Mouse (Mus musculus) cortical plate, adult 2 months (tissue): ENCODE results near the gene Gm8369. TPM values are rescaled to one million over a fixed set of nuclear protein-coding genes. Genes with fewer than 3 reads are reported as not detected.
"Not testable (repeated sequence)": the region's sequence is repeated elsewhere in the genome, so short reads cannot be mapped to it uniquely, and the experiment has no call there.

ENCODE experiments used
- H3K27ac ChIP-seq: fragments of 200-500 bp; 2 replicates; pipeline ENCODE4 v1.5.1; 2012; ENCODE audit warnings: low read length, control low read depth, inconsistent platforms; ENCODE audit not compliant: insufficient read depth
- H3K4me1 ChIP-seq: fragments of 200-500 bp; 2 replicates; pipeline ENCODE4 v1.6.1; 2011; ENCODE audit warnings: low read length; ENCODE audit not compliant: control insufficient read depth, insufficient read depth
- H3K4me3 ChIP-seq: fragments of 200-500 bp; 2 replicates; pipeline ENCODE4 v1.5.1; 2011; ENCODE audit warnings: mild to moderate bottlenecking, low read length, control low read depth; ENCODE audit not compliant: insufficient read depth
- CTCF ChIP-seq: fragments of 200-500 bp; IDR thresholded peaks from 2 replicates; pipeline ENCODE4 v1.5.1; 2011; ENCODE audit warnings: mild to moderate bottlenecking, control low read depth, low read length; ENCODE audit not compliant: insufficient read depth; ENCODE audit errors: extremely low read depth
- POLR2A ChIP-seq: fragments of 200-500 bp; IDR thresholded peaks from 2 replicates; pipeline ENCODE4 v1.6.1; 2011; ENCODE audit warnings: mild to moderate bottlenecking, low read length, control low read depth; ENCODE audit not compliant: insufficient read depth; ENCODE audit errors: extremely low read depth
- polyA plus RNA-seq: library from polyadenylated mRNA; depleted of rRNA; stranded (reverse); fragments of >200 nt; gene quantifications from 2 replicates; pipeline ENCODE4 v1.2.3, GENCODE M21; 2012; rRNA removed

Gene Gm8369
- 0.31 and 0.62 TPM in 2 replicates for polyA plus RNA-seq

- Histone ChIP-seq H3K27ac (no peak within 1 kb of the TSS; the same call in 1 of the 2 replicates), H3K4me3 (no peak within 1 kb of the TSS), H3K4me1 (no peaks in the 10 kb centered on the region)
- TF ChIP-seq POLR2A (no peak), CTCF (no peak)
Observed at GRCm38 (mm10) chr19:11485746-11486145, at the start of gene Gm8369. Gene Gm8369, plus strand, starts transcription at chr19:11485938.

- TF ChIP-seq CTCF: no peak
- TF ChIP-seq POLR2A: no peak
- H3K4me1 ChIP-seq: no peaks in the 10 kb centered on the region
- no peak within 1 kb of the TSS for H3K27ac ChIP-seq
- H3K4me3 ChIP-seq: no peak within 1 kb of the TSS
Observed at GRCm38 (mm10) chr19:11443338-11443737, 42.4 kb upstream of the Gm8369 start, which contains the start of gene Ms4a4b. Gene Ms4a4b, plus strand, starts transcription at chr19:11443553.

- no peaks in the 10 kb centered on the region for H3K4me1 ChIP-seq
- no peak overlapping the region for H3K4me3 ChIP-seq
- no peak overlapping the region for H3K27ac ChIP-seq
- TF ChIP-seq POLR2A (no peak), CTCF (no peak)
Observed at GRCm38 (mm10) chr19:11443964-11444363, 41.8 kb upstream of the Gm8369 start.

GRCm38 (mm10) chr19:11447238-11447637 lies 38.5 kb upstream of the Gm8369 start:
- no peaks in the 10 kb centered on the region for H3K4me1 ChIP-seq
- H3K4me3 ChIP-seq: no peak overlapping the region
- TF ChIP-seq POLR2A (no peak), CTCF (no peak)
- H3K27ac ChIP-seq: no peak overlapping the region

- not testable (repeated sequence) for H3K4me3 ChIP-seq, H3K27ac ChIP-seq, H3K4me1 ChIP-seq
Observed at GRCm38 (mm10) chr19:11459041-11459440, 26.7 kb upstream of the Gm8369 start.

- H3K4me1 ChIP-seq, H3K4me3 ChIP-seq, H3K27ac ChIP-seq: not testable (repeated sequence)
Observed at GRCm38 (mm10) chr19:11464795-11465194, 20.9 kb upstream of the Gm8369 start.

GRCm38 (mm10) chr19:11466471-11466870 lies 19.3 kb upstream of the Gm8369 start:
- H3K27ac ChIP-seq: no peak overlapping the region
- TF ChIP-seq POLR2A: no peak
- TF ChIP-seq CTCF: no peak

GRCm38 (mm10) chr19:11468361-11468760 lies 17.4 kb upstream of the Gm8369 start:
- H3K27ac ChIP-seq, H3K4me3 ChIP-seq, H3K4me1 ChIP-seq: not testable (repeated sequence)

More at GRCm38 (mm10) chr19:11466471-11466870, 19.3 kb upstream of the Gm8369 start:
- no peak overlapping the region for H3K4me3 ChIP-seq
- no peaks in the 10 kb centered on the region; the same call in 1 of the 2 replicates for H3K4me1 ChIP-seq

GRCm38 (mm10) chr19:11469215-11469614 lies 16.5 kb upstream of the Gm8369 start, which contains the start of gene Ms4a6c:
Gene Ms4a6c, plus strand, starts transcription at chr19:11469366.
- H3K27ac ChIP-seq, H3K4me3 ChIP-seq, H3K4me1 ChIP-seq: not testable (repeated sequence)

- H3K4me3 ChIP-seq: no peak overlapping the region
- TF ChIP-seq POLR2A (no peak), CTCF (no peak)
- H3K27ac ChIP-seq: no peak overlapping the region
- no peaks in the 10 kb centered on the region for H3K4me1 ChIP-seq
Observed at GRCm38 (mm10) chr19:11479714-11480113, 6.0 kb upstream of the Gm8369 start.

- H3K27ac ChIP-seq: no peak overlapping the region
- H3K4me1 ChIP-seq: no peaks in the 10 kb centered on the region
- no peak for TF ChIP-seq CTCF
- TF ChIP-seq POLR2A: no peak
- H3K4me3 ChIP-seq: no peak overlapping the region
Observed at GRCm38 (mm10) chr19:11482684-11483083, 3.1 kb upstream of the Gm8369 start.
